8 mouse cellular contexts compared by ENCODE assay signal in genomic region chr9:107983421-107983890, GRCm38 (mm10). TPM values are rescaled to one million over a fixed set of nuclear protein-coding genes. Genes with fewer than 3 reads are reported as not detected.
DNase-seq lines count a peak whose midpoint lies in the region; ATAC-seq and TF ChIP-seq lines count a peak whose summit lies in the region.

No protein-coding gene starts in this region.

- no peak for ATAC-seq in forebrain, embryonic 11.5 days (replicated peaks; ENCODE audit: low FRiP score)
- peak; percentile 74 for ATAC-seq in lung, embryonic 14.5 days (ENCODE audit: insufficient read depth)

- H3K36me3 ChIP-seq in forebrain, embryonic 11.5 days (ENCODE audit: control insufficient read depth, insufficient read depth, low read length), result no peaks in the 10 kb centered on the region
- peaks cover 15% of the 10 kb centered on the region; the same call in 1 of the 2 replicates for H3K36me3 ChIP-seq in lung, embryonic 14.5 days (ENCODE audit: insufficient read depth)

- peaks cover 14% of the 10 kb centered on the region; the same call in 1 of the 2 replicates for H3K4me1 ChIP-seq in forebrain, embryonic 11.5 days (replicated peaks; ENCODE audit: control insufficient read depth, insufficient read depth, low read length)
- H3K4me1 ChIP-seq in lung, embryonic 14.5 days (ENCODE audit: insufficient read depth), result peaks cover 25% of the 10 kb centered on the region

- no peak for TF ChIP-seq CTCF in lung, embryonic 14.5 days (IDR thresholded peaks at IDR 0.05; ENCODE audit: low read depth)

- peak; percentile 79 to 80 for DNase-seq in right cerebral cortex, postnatal 10 days (ENCODE audit: low spot score in 2 of 2)
- DNase-seq in right cerebral cortex, postnatal 25 days, result no peak
- peak; percentile 74 for DNase-seq in forebrain, embryonic 11.5 days (ENCODE audit: low spot score)
- DNase-seq in heart, postnatal 10 days, result peak; percentile 92 to 94
- peak; percentile 93 for DNase-seq in kidney, postnatal 14 days
- DNase-seq in lung, embryonic 14.5 days, result peak; percentile 93
- DNase-seq in ovary, postnatal 36 days (ENCODE audit: low spot score), result peak; percentile 44
- no peak for DNase-seq in Muller cell, postnatal 12 days (ENCODE audit: inconsistent ontology term)

- 36% methylated on average over 4 of the region's 4 CpGs for WGBS in forebrain, embryonic 11.5 days
- 1% methylated on average over 4 of the region's 4 CpGs for WGBS in lung, embryonic 14.5 days

- intact Hi-C loops in heart, postnatal 10 days (cut with DNase I), result no loop called here

- H3K9ac ChIP-seq in forebrain, embryonic 11.5 days (ENCODE audit: low read length), result no peak overlapping the region
- peak overlapping the region; percentile 74 for H3K9ac ChIP-seq in lung, embryonic 14.5 days

- H3K4me3 ChIP-seq in forebrain, embryonic 11.5 days (ENCODE audit: low read depth, low read length), result no peak overlapping the region
- H3K4me3 ChIP-seq in lung, embryonic 14.5 days (ENCODE audit: low read depth, low read length), result peak overlapping the region; percentile 54

- peaks cover 15% of the 10 kb centered on the region for H3K27me3 ChIP-seq in forebrain, embryonic 11.5 days (ENCODE audit: control insufficient read depth, insufficient read depth, low read length)
- H3K27me3 ChIP-seq in lung, embryonic 14.5 days (ENCODE audit: insufficient read depth, low read length), result no peaks in the 10 kb centered on the region

- no peaks in the 10 kb centered on the region for H3K9me3 ChIP-seq in forebrain, embryonic 11.5 days (ENCODE audit: control insufficient read depth, low read length)
- H3K9me3 ChIP-seq in lung, embryonic 14.5 days (ENCODE audit: low read depth, low read length), result no peaks in the 10 kb centered on the region

- peak overlapping the region; percentile 77 for H3K27ac ChIP-seq in forebrain, embryonic 11.5 days (ENCODE audit: low read depth, low read length)
- peak overlapping the region; percentile 100 for H3K27ac ChIP-seq in lung, embryonic 14.5 days (ENCODE audit: low read depth)

- peak overlapping the region; percentile 36 for H3K4me2 ChIP-seq in forebrain, embryonic 11.5 days (ENCODE audit: low read depth, low read length, severe bottlenecking)
- peak overlapping the region; percentile 93 for H3K4me2 ChIP-seq in lung, embryonic 14.5 days

RNA-seq across cellular contexts. Expression of gene Gm20661, which starts 0.6 kb away (rescaled TPM):
- polyA plus RNA-seq in forebrain, embryonic 11.5 days (2014; fragmentation: Nextera tagmentation; extraction: Ambion mirVana), result 1.0 and 1.7 TPM in 2 replicates
- total RNA-seq in heart, postnatal 10 days (2021), result under 1 TPM; 0.36 to 0.50 TPM
- polyA plus RNA-seq in lung, embryonic 14.5 days (2014; fragmentation: Nextera tagmentation; extraction: Ambion mirVana), result 4.0 and 4.5 TPM in 2 replicates

RNA-seq across cellular contexts. Expression of gene Inka1, which starts 2.2 kb away (rescaled TPM):
- polyA plus RNA-seq in forebrain, embryonic 11.5 days (2014; fragmentation: Nextera tagmentation; extraction: Ambion mirVana), result 22.8 and 26.5 TPM in 2 replicates
- total RNA-seq in heart, postnatal 10 days (2021), result 10 to 100 TPM; 23.3 to 28.0 TPM
- 74.2 and 81.8 TPM in 2 replicates for polyA plus RNA-seq in lung, embryonic 14.5 days (2014; fragmentation: Nextera tagmentation; extraction: Ambion mirVana)

RNA-seq across cellular contexts. Expression of gene Uba7, which starts 8.2 kb away (rescaled TPM):
- polyA plus RNA-seq in forebrain, embryonic 11.5 days (2014; fragmentation: Nextera tagmentation; extraction: Ambion mirVana), result 7.9 and 8.4 TPM in 2 replicates
- total RNA-seq in heart, postnatal 10 days (2021), result 10 to 100 TPM; 13.4 to 15.7 TPM
- 18.1 and 18.8 TPM in 2 replicates for polyA plus RNA-seq in lung, embryonic 14.5 days (2014; fragmentation: Nextera tagmentation; extraction: Ambion mirVana)

RNA-seq across cellular contexts. Expression of gene Cdhr4, which starts 8.8 kb away (rescaled TPM):
- 1.9 and 3.4 TPM in 2 replicates for polyA plus RNA-seq in forebrain, embryonic 11.5 days (2014; fragmentation: Nextera tagmentation; extraction: Ambion mirVana)
- 1 to 10 TPM; 2.0 TPM for total RNA-seq in heart, postnatal 10 days (2021)
- polyA plus RNA-seq in lung, embryonic 14.5 days (2014; fragmentation: Nextera tagmentation; extraction: Ambion mirVana), result 7.7 and 8.3 TPM in 2 replicates

RNA-seq across cellular contexts. Expression of gene Gm20662, which starts 12.7 kb away (rescaled TPM):
- polyA plus RNA-seq in forebrain, embryonic 11.5 days (2014; fragmentation: Nextera tagmentation; extraction: Ambion mirVana), result 0.39 and 1.1 TPM in 2 replicates
- 1 to 10 TPM in 1 of 2 experiments, not detected in 1; 1.3 TPM for total RNA-seq in heart, postnatal 10 days (2021)
- polyA plus RNA-seq in lung, embryonic 14.5 days (2014; fragmentation: Nextera tagmentation; extraction: Ambion mirVana), result 0.30 and 0.37 TPM in 2 replicates

Comparison
In these comparisons a context has a peak if more than half of its experiments do, and no peak if none do; other contexts are left out.
1. DNase-seq: peak in right cerebral cortex, postnatal 10 days (2 of 2), forebrain, embryonic 11.5 days (single experiment), heart, postnatal 10 days (2 of 2), kidney, postnatal 14 days (single experiment), lung, embryonic 14.5 days (single experiment) and ovary, postnatal 36 days (single experiment); none in right cerebral cortex, postnatal 25 days (single experiment) and Muller cell, postnatal 12 days (single experiment).